ENCODE assay signal across 9 mouse cellular contexts in the genomic region with DNA sequence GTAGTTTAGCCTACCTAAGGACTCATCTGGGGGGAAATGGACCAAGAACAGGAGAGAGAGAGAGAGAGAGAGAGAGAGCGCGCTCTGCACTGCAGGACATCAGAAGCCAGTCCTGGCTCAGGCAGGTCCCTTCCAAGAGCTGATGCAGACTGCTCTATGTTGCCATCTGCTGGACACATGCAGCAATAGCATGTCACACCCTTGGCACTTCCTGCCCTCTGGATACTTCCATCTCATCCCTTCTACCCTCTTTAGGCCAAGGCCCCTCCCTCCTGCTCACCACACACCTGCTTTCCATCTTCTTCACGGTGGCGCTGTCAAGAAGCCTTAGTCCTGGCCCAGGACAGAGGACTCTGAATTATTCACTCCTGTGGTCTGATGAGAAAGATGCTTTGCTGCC. TPM values are rescaled to one million over a fixed set of nuclear protein-coding genes. Genes with fewer than 3 reads are reported as not detected.
DNase-seq lines count a peak whose midpoint lies in the region; ATAC-seq and TF ChIP-seq lines count a peak whose summit lies in the region.
"Had no signal": no experiment of that assay in that cellular context is flagged by ENCODE, and none has a peak within 500 bp of the region (broad histone marks: within the 10 kb centered on the region; RNA-seq: fewer than 3 reads in every experiment).

No protein-coding gene starts in this region.

- H3K9me3 ChIP-seq in E14TG2a.4 (ENCODE audit: low read length) = peaks cover 3% of the 10 kb centered on the region
- no peaks in the 10 kb centered on the region for H3K9me3 ChIP-seq in embryonic facial prominence, embryonic 13.5 days

- peak overlapping the region; percentile 17; the same call in 1 of the 2 replicates for H3K9ac ChIP-seq in embryonic facial prominence, embryonic 13.5 days

- no peak overlapping the region for H3K27ac ChIP-seq in embryonic facial prominence, embryonic 13.5 days

- H3K4me3 ChIP-seq in E14TG2a.4 (replicated peaks; ENCODE audit: low read length) = no peak overlapping the region
- H3K4me3 ChIP-seq in embryonic facial prominence, embryonic 13.5 days = no peak overlapping the region

- H3K4me2 ChIP-seq in embryonic facial prominence, embryonic 13.5 days = no peak overlapping the region

- H3K4me1 ChIP-seq in E14TG2a.4 (replicated peaks; ENCODE audit: low read depth, low read length) = peaks cover 24% of the 10 kb centered on the region
- H3K4me1 ChIP-seq in embryonic facial prominence, embryonic 13.5 days = peaks cover 18% of the 10 kb centered on the region

- DNase-seq in adrenal gland, postnatal 36 days = peak; percentile 59 to 69
- peak; percentile 81 for DNase-seq in heart, postnatal 4 days
- DNase-seq in layer of hippocampus, adult 18-20 months (ENCODE audit: low spot score in 2 of 2) = peak; percentile 55 to 78
- peak; percentile 71 for DNase-seq in lung, postnatal 14 days
- DNase-seq in ovary, postnatal 36 days (ENCODE audit: low spot score) = peak; percentile 58
- peak; percentile 65 for DNase-seq in thymus, postnatal 14 days

- ATAC-seq in embryonic facial prominence, embryonic 13.5 days (ENCODE audit: insufficient number of reproducible peaks, insufficient read depth, low FRiP score, low TSS enrichment, low read depth) = no peak

- peaks cover 18% of the 10 kb centered on the region for H3K27me3 ChIP-seq in E14TG2a.4 (ENCODE audit: insufficient read depth, low read length)
- H3K27me3 ChIP-seq in embryonic facial prominence, embryonic 13.5 days = no peaks in the 10 kb centered on the region

- WGBS in embryonic facial prominence, embryonic 13.5 days = 9% methylated on average over 4 of the region's 4 CpGs

- no peaks in the 10 kb centered on the region for H3K36me3 ChIP-seq in E14TG2a.4 (ENCODE audit: insufficient read depth, low read length)
- no peaks in the 10 kb centered on the region for H3K36me3 ChIP-seq in embryonic facial prominence, embryonic 13.5 days

- peak; percentile 87 for TF ChIP-seq CTCF in E14TG2a.4 (conservative IDR thresholded peaks at IDR 0.05; ENCODE audit: low read length)

RNA-seq across cellular contexts. Expression of a gene that starts 5.3 kb away (rescaled TPM):
- total RNA-seq in adrenal gland, postnatal 36 days (2021) = not detected
- not detected in 2 replicates for polyA plus RNA-seq in embryonic facial prominence, embryonic 13.5 days (2015; fragmentation: Nextera tagmentation; extraction: Ambion mirVana)
- not detected for total RNA-seq in heart, postnatal 4 days (2021)
- not detected for total RNA-seq in layer of hippocampus, adult 18-20 months (2021)
- polyA plus RNA-seq: gonadal fat pad, adult 2 months had no signal

RNA-seq across cellular contexts. Expression of a gene that starts 31.7 kb away (rescaled TPM):
- 10 to 100 TPM in 1 of 2 experiments, 1 to 10 TPM in 1; 8.5 to 11.7 TPM for total RNA-seq in adrenal gland, postnatal 36 days (2021)
- 28.7 and 34.3 TPM in 2 replicates for polyA plus RNA-seq in embryonic facial prominence, embryonic 13.5 days (2015; fragmentation: Nextera tagmentation; extraction: Ambion mirVana)
- total RNA-seq in heart, postnatal 4 days (2021) = 10 to 100 TPM; 10.9 to 12.3 TPM
- total RNA-seq in layer of hippocampus, adult 18-20 months (2021) = 10 to 100 TPM; 11.3 to 11.9 TPM

RNA-seq across cellular contexts. Expression of a gene that starts 41.6 kb away (rescaled TPM):
- 10 to 100 TPM; 43.1 to 56.4 TPM for total RNA-seq in adrenal gland, postnatal 36 days (2021)
- polyA plus RNA-seq in embryonic facial prominence, embryonic 13.5 days (2015; fragmentation: Nextera tagmentation; extraction: Ambion mirVana) = 51.9 and 53.6 TPM in 2 replicates
- 10 to 100 TPM; 19.3 to 23.5 TPM for total RNA-seq in heart, postnatal 4 days (2021)
- 10 to 100 TPM; 35.8 to 39.5 TPM for total RNA-seq in layer of hippocampus, adult 18-20 months (2021)

RNA-seq across cellular contexts. Expression of a gene that starts 46.1 kb away (rescaled TPM):
- total RNA-seq in adrenal gland, postnatal 36 days (2021) = 1 to 10 TPM in 1 of 2 experiments, not detected in 1; 1.1 TPM
- polyA plus RNA-seq in embryonic facial prominence, embryonic 13.5 days (2015; fragmentation: Nextera tagmentation; extraction: Ambion mirVana) = not detected in 2 replicates
- not detected for total RNA-seq in heart, postnatal 4 days (2021)
- not detected for total RNA-seq in layer of hippocampus, adult 18-20 months (2021)
